Mouse (Mus musculus): ENCODE results near the gene Zfp692.

GRCm38 (mm10) chr11:58352681-58353548 lies 46.0 kb downstream of the Zfp692 start:
- TF ChIP-seq CTCF (conservative IDR thresholded peaks at IDR 0.05; ENCODE audit: insufficient read depth, insufficient read length, low read depth, low read length) (peak; percentile 30; the same call in 1 of the 2 replicates), POLR2A (IDR thresholded peaks at IDR 0.05; ENCODE audit: low read depth, low read length) (no peak)
